Mouse (Mus musculus): ENCODE measurements around the gene Gm14525. TPM values are rescaled to one million over a fixed set of nuclear protein-coding genes. Genes with fewer than 3 reads are reported as not detected.
"Not testable (repeated sequence)": the region's sequence is repeated elsewhere in the genome, so short reads cannot be mapped to it uniquely, and the experiment has no call there.

The Gm14525 gene
- polyA plus RNA-seq (2015; fragmentation: Nextera tagmentation; extraction: Ambion mirVana), result not detected in 2 replicates

GRCm38 (mm10) chrX:26702538-26702937, at the start of gene Gm14525:
TSS of gene Gm14525 (minus strand) at chrX:26702638.
- not testable (repeated sequence) for H3K4me3 ChIP-seq; ATAC-seq (ENCODE audit: low FRiP score, low read depth); H3K9me3 ChIP-seq; H3K4me2 ChIP-seq (replicated peaks); H3K27me3 ChIP-seq; H3K27ac ChIP-seq; H3K4me1 ChIP-seq; H3K36me3 ChIP-seq; H3K9ac ChIP-seq
- 82% methylated on average over 3 of the region's 5 CpGs for WGBS

Other genes starting within 250 kb of the Gm14525 start
- gene Slx, start 157.1 kb downstream of the Gm14525 start, polyA plus RNA-seq (2015; fragmentation: Nextera tagmentation; extraction: Ambion mirVana), result not detected in 2 replicates
- not detected in 2 replicates for gene Gm6121, start 233.1 kb upstream of the Gm14525 start, polyA plus RNA-seq (2015; fragmentation: Nextera tagmentation; extraction: Ambion mirVana)